Mouse (Mus musculus): ENCODE measurements around the gene Lrrc27.

DNA sequence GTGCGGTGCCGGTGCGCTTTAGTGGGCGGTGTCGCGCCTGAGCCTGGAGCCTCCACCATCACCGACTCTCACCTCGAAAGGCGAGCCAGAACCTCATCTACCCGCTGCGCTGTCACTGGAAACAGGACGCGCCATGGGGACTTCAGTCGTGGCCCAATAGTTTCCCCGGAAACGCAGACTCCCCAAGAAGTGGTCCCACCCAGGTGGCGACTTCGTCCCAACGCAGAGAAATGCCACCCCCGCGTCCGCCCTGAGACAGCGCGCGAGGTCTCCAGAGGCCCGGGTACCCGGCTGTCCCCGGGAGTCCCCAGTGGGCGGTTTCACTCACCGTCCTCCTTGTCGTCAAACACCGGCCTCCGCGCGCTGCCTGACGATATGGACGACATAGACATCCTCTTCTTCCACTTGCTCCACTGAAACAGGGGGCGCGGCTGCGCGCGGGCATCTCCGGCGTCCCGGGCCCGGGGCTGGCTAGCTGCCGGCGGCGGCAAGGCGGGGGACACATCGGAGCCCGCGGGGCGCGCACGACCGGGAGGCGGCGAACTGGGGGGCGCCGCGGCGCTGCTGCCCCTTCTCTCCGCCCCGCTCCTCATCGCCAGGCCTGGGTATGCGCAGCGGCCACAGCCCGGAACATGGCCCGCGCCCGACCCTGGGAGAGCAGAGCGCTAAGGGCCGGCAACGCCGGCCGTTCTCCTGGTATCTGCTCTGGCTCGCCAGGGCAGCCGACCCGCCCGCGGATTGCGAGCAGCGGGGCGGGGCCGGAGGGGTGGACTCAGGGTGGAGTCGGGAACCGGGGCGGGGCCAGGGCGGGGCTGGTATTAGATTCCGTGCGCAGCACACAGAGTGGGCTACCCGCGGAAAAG, 24.8 kb upstream of the Lrrc27 start:
- TF ChIP-seq CTCF (IDR thresholded peaks at IDR 0.05; ENCODE audit: control insufficient read depth, insufficient read depth, insufficient replicate concordance, low read depth, low read length) (no peak), POLR2A (IDR thresholded peaks at IDR 0.05; ENCODE audit: control insufficient read depth, low read depth, low read length) (no peak)
